Mouse (Mus musculus): ENCODE data around the gene Cacna1g.

GRCm38 (mm10) chr11:94491749-94492099 lies 17.7 kb upstream of the Cacna1g start:
- TF ChIP-seq CTCF (IDR thresholded peaks at IDR 0.05; ENCODE audit: low read depth, low read length): no peak
- no peak for TF ChIP-seq POLR2A (IDR thresholded peaks at IDR 0.05; ENCODE audit: borderline replicate concordance, low read depth, low read length)

Data from bone marrow macrophage, adult 2 months (primary cell).